Mouse (Mus musculus) large intestine, adult 2 months (tissue): ENCODE measurements around the gene Tat. TPM values are rescaled to one million over a fixed set of nuclear protein-coding genes. Genes with fewer than 3 reads are reported as not detected.

Experiments used
- DNase-seq: peaks from one replicate; pipeline ENCODE4 v3.0.0-alpha.2; 2012; ENCODE audit warnings: low read depth, low spot score
- WGBS: fragments of 180-500 bp; shearing (Covaris S2); methylation state at CpG from one replicate; pipeline ENCODE4 v1.1.7; 2018; 5-methylcytosine and 5-hydroxymethylcytosine counted together
- polyA plus RNA-seq: library from polyadenylated mRNA; depleted of rRNA; stranded (reverse); fragments of >200 nt; gene quantifications from 2 replicates; pipeline ENCODE4 v1.2.3, GENCODE M21; 2012; rRNA removed

The Tat gene
- polyA plus RNA-seq, 1 experiment: 18.1 TPM

- DNase-seq: no peak
- WGBS: 62% methylated on average over 4 of the region's 4 CpGs
Measured at GRCm38 (mm10) chr8:110034331-110034730, 44.1 kb downstream of the Tat start.

- DNase-seq: no peak
- WGBS: 21% methylated on average over 2 of the region's 2 CpGs
Measured at GRCm38 (mm10) chr8:110036156-110036555, 45.9 kb downstream of the Tat start.

- 14% methylated on average over 7 of the region's 7 CpGs for WGBS
- DNase-seq: no peak
Measured at GRCm38 (mm10) chr8:110039216-110039615, 49.0 kb downstream of the Tat start.

- DNase-seq: no peak
- 30% methylated on average over 5 of the region's 5 CpGs for WGBS
Measured at GRCm38 (mm10) chr8:110039659-110040058, 49.4 kb downstream of the Tat start, which contains the start of gene Chst4. Gene Chst4 (minus strand): TSS chr8:110039740.

GRCm38 (mm10) chr8:110040509-110040908, 50.3 kb downstream of the Tat start:
- no peak for DNase-seq
- 47% methylated on average over 4 of the region's 4 CpGs for WGBS

Other genes starting within 250 kb of the Tat start
- 28.5 and 37.0 TPM in 2 replicates for gene Ap1g1, start 211.9 kb upstream of the Tat start, polyA plus RNA-seq
- gene Phlpp2, start 121.9 kb upstream of the Tat start, polyA plus RNA-seq: 10.4 and 24.2 TPM in 2 replicates
- gene Marveld3, start 28.2 kb upstream of the Tat start, polyA plus RNA-seq: 26.9 and 29.0 TPM in 2 replicates
- gene Chst4, start 49.3 kb downstream of the Tat start, polyA plus RNA-seq: 30.7 and 50.1 TPM in 2 replicates
- gene Zfp612, start 89.3 kb downstream of the Tat start, polyA plus RNA-seq: 0.95 and 1.0 TPM in 2 replicates
- gene Gm21964, start 110.8 kb downstream of the Tat start, polyA plus RNA-seq: not detected in 2 replicates
- gene Gm17720, start 112.3 kb downstream of the Tat start, polyA plus RNA-seq: not detected in 2 replicates
- gene Calb2, start 177.8 kb downstream of the Tat start, polyA plus RNA-seq: 4.9 and 5.2 TPM in 2 replicates
- 3.6 and 3.9 TPM in 2 replicates for gene Cmtr2, start 225.2 kb downstream of the Tat start, polyA plus RNA-seq